Mouse (Mus musculus): ENCODE data around the gene 1110008P14Rik.

GRCm38 (mm10) chr2:32425568-32425967, 43.8 kb upstream of the 1110008P14Rik start:
- no peak for TF ChIP-seq CTCF (IDR thresholded peaks at IDR 0.05; ENCODE audit: extremely low read depth, insufficient read length, insufficient replicate concordance, low read depth, low read length)
- no peak for TF ChIP-seq POLR2A (IDR thresholded peaks at IDR 0.05; ENCODE audit: low read depth, low read length)
